Mouse (Mus musculus): ENCODE data around the gene Foxn1.
A peak's percentile ranks its signal among the peaks of the same experiment; 100 is the strongest.

Foxn1 gene

GRCm38 (mm10) chr11:78386508-78387043 is at the start of gene Foxn1:
Gene Foxn1, minus strand, starts transcription at chr11:78386558.
- peak in 1 of 2 experiments; percentile 47 for DNase-seq (ENCODE audit: low spot score in 2 of 2)

- DNase-seq (ENCODE audit: low spot score in 2 of 2), result peak in 1 of 2 experiments; percentile 13
Observed at GRCm38 (mm10) chr11:78435776-78436349, 49.5 kb upstream of the Foxn1 start.

DNA sequence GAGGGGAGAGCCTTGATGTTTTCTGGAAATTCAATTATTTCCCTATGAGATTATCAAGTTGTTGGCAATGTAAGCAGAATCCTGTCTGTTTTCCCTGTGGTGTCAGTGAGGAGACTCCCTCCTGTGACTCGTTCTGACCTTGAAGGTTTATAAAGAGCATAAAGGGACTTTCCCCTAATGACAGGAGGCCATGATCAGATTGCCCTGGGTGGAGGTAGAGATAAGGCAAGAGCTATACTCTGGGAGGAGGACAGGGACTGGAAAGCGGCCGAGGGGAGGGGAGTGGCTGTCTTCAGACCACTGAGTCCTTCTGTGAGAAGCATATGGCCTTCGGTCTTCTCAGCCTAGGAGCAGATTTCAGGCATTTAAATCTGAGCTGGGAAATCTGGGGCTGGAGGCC is 47.7 kb upstream of the Foxn1 start:
- no peak for DNase-seq (ENCODE audit: low spot score in 2 of 2)

GRCm38 (mm10) chr11:78431176-78431575 is 44.8 kb upstream of the Foxn1 start:
- no peak for DNase-seq (ENCODE audit: low spot score in 2 of 2)

DNA sequence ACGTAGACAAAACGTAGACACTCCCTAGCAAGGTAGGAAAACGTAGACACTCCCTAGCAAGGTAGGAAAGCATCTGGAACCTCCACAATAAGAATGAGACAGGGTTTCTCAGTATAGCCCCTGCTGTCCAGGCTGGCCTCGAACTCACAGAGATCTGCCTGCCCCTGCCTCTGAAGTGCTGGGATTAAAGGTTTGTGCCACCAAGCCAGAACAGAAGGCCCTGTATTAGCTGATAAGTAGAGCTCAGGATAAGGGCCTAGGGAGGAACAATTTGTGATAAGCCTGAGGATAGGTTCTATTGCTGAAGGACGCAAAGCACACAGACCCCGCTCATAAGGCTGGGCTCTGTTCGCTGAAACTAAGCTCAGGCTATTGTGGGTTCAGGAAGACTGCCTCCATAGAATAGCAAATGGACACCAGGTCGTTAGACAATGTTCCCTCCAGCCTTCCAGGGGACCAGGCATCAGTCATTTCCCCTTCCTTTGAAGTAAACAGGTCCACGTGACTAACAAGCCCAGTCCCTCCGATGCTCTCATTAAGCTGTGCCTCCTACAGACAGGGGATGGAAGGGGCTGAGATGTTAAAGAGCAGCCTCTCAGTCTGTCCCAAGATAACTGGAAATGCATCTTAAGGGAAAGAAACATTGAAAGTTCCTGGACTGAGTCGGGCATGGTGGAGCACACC is 44.0 kb upstream of the Foxn1 start:
- no peak for DNase-seq (ENCODE audit: low spot score in 2 of 2)

DNA sequence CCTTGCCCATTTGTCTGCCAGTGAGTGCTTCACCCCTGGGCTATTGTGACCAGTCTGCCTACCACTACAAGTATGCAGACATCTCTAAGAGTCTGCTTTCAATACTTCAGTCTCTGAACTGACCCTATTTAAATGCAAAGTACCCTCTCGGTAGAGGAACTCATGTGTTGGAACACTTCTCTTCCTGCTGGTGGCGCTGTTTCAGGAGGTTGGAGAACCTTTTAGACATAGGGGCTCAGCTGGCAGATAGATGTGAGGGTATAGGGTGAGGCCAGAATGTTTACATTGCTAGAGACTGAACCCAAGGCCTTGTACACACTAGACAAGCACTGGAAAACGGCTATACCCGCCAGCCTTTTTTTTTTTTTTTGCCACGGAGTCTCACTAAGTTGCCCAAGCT is 42.0 kb upstream of the Foxn1 start:
- no peak for DNase-seq (ENCODE audit: low spot score in 2 of 2)

DNA sequence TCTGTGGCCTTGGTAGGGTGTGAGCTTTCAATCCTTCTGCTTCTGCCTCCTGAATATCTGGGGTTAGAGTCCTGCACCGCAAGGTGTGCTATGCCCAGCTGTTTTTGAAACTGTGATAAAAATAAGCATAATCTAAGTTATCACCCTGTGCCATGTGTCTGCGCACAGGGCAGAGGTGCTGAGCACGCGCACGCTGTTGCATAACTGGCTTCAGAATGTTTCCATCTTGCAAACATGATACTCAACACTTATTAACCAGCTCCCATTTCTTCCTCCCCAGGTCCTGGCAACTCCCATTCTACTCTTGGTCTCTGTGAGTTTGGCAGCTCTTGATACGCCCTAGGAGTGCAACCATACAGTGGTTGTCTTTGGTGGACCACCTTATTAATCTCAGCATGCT is 41.3 kb upstream of the Foxn1 start:
- DNase-seq (ENCODE audit: low spot score in 2 of 2), result no peak

DNA sequence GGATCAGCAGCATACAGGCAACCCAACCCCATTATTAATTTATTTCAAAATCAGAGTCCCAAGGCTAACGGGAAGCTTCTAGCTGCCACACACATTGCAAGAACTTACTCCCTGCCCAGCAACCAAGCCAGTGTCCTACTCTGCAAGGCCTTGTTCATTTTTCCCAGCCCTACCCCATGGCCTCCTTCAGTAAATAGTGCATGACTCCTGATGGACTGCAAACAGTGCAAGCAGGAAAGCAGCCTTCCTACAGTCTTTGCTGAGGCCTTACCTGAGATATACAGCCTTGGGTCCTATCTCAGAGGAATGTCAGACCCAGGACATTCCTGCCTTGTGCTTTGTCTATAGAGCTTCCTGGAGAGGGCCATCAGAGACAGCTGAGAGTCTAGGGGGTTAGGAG is 39.2 kb upstream of the Foxn1 start:
- DNase-seq (ENCODE audit: low spot score in 2 of 2), result no peak

- DNase-seq (ENCODE audit: low spot score in 2 of 2), result peak in 1 of 2 experiments; percentile 30
Observed at GRCm38 (mm10) chr11:78424352-78424751, 38.0 kb upstream of the Foxn1 start.

DNA sequence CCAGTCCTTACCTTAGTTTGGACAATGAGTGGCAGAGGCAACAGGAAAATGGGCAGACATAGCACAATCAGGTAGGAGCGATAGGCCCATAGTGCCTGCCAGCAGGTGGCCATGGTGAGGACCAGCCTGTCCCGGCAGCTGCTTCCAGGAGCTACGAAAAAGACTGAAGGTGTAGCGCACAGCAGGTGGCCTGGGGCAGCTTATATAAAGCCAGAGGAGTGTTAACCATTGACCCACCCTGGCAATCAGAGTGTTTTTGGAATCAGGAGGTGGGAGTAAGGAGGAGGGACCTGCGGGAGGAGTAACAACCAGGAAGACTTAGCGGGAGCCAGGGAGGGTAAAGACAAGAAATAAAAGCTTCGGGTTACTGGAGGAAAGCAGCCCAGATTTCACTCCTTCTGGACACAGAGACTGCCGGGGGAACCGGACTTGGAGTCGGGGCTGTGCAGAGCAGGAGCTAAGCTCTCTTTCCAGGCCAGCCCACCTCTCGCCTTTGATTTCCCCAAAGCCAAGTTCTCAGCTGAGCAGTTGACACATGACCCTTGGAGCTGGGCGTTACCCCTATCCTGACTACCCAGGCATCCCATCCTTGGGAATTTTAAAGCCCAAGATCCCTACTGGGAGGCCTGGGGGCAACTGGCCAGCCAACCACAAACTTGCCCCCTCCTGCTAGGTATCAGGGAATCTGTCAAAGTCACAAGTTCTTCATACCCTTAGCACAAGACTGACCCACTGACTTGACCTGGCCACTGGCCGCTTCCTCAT is 35.9 kb upstream of the Foxn1 start, which contains the start of gene Slc13a2:
TSS of gene Slc13a2 (minus strand) at position 163 of the 765 bp plus-strand sequence.
- no peak for DNase-seq (ENCODE audit: low spot score in 2 of 2)

DNA sequence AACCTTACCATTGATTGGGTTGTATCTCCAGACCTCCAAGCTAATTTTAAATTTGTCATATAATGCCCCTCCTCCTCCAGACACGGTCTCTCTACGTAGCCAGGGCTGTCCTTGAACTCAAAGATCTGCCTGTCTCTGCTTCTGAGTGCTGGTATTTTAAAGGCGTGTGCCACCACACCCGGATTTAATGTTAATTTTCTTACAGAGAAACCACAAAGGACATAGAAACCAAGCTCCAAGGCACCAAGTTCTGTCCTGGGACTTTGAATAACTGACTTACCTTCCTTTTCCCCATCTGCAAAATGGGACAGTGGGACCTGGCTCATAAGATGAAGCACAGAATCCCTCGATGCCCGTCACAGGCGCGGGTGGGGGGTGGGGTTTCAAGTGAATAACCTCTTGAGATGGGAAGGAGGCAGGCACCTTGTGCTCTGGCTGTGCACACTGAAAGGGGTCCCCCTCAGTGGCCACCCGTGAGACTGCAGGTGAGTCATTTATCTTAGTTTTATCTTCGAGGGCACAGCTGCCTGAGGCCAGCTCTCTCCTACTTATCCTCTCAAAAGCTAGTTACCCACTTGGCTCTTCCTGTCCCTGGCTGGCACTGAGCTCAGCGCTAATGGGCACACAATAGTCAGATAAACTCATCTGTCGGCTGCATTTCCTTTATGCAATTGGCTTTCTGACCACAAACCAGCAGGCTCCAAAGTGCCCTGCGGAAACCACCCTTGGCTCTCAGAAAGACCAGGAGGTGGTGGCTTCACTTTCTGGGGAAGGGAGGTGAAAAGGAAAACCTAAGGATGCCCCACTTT is 35.0 kb upstream of the Foxn1 start:
- no peak for DNase-seq (ENCODE audit: low spot score in 2 of 2)

GRCm38 (mm10) chr11:78420263-78420889 is 34.0 kb upstream of the Foxn1 start:
- no peak for DNase-seq (ENCODE audit: low spot score in 2 of 2)

GRCm38 (mm10) chr11:78416854-78417253 is 30.5 kb upstream of the Foxn1 start:
- DNase-seq (ENCODE audit: low spot score in 2 of 2), result no peak

DNA sequence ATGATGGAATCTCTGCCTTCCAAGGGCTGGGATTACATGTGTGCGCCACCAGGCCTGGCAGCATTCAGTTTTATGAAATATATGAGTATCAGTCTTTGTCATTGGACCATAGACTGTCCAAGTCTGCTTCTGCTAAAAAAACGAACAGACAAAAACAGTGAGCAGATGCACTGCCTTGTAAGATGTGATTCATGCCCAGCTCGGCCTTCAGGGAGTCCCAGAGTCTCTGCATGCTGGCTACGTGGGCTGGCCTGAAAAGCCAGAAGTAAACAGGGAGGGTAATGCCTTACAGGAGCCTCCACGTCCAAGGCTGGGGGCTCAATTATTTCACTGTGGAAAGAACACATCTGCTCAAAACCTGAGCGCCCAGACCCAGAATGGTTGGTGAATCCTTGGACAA is 26.5 kb upstream of the Foxn1 start:
- no peak for DNase-seq (ENCODE audit: low spot score in 2 of 2)

GRCm38 (mm10) chr11:78412324-78412850 is 26.0 kb upstream of the Foxn1 start:
- no peak for DNase-seq (ENCODE audit: low spot score in 2 of 2)

DNA sequence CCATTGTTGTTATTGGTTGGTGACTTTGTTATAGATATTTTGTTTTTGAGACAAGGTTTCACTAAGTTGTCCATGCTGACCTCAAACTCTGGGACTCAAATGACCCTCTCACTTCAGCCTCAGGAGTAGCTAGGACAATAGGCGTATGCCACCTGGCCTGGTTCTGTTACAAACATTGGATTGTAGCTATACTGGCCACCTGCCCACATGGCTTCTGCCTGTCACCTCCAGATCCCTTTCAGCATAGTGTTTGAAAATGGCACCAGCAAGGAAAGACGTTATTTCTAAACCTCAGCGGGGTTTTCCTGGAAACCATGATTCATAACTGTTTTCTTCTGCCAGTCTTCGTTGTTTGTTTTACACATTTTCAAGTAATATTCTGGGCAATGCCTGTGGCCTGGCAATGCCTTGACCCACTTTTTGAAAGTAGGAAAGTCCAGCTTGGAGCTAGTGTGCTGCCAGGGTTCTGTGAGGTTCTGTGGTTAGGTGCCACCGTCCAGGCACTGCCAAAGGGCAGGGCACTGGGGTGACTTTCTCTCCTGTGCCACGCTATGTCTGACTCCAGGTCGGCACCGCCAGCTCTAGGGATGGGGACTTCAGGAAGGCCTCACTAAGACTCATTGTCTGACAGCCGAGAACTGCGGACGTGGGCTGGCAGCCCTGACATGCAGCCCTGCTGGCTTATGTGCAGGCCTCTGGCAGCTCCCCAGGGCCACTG is 25.4 kb upstream of the Foxn1 start:
- peak in 1 of 2 experiments; percentile 15 for DNase-seq (ENCODE audit: low spot score in 2 of 2)

DNA sequence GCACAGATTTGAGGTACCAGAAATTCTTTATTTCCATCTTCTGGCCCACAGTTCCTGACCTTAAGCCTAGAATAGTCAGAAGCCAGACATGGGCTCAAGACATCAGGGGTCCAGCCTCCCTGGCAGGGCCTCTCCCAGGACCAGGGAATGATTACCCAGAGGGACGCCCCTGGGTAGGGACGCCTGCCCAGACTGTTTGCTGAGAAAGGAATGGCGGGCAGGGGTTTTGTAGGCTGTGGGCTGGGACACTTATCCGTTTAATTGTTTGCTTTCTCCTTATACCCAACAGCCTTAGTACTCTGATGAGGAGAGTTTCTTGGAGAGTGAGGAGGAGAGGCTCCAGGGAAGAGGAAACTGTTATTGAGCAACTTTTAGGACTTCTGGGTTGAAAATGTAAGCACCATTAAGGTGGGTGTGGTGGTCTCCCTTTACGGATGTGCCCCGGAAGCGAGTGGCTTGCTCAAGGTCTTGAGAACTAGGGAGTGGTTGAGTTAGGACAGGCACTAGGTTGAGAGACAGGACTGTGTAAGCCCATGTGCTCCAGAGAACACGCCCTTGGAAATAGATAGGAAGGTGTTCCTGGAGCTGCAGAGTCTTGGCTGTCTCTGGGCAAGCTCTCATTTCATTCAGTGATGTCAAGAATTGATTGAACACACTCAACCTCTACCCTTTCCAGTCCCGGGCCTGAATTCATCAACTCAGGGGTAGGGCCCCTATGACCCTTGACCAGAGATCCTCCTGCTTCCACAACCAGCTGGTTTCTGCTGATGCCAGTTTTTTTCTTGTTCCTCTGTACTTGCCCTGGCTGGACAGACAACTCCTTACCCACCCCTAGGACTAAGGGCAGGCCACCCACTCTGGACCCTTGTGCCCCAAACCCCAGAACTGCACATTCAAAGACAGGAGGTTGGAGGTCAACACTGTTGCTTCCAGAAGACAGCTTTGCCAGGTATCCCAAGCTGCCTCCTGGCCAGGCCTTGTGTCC is 22.2 kb upstream of the Foxn1 start:
- no peak for DNase-seq (ENCODE audit: low spot score in 2 of 2)

- DNase-seq (ENCODE audit: low spot score in 2 of 2), result no peak
Observed at GRCm38 (mm10) chr11:78402062-78402461, 15.7 kb upstream of the Foxn1 start.

DNA sequence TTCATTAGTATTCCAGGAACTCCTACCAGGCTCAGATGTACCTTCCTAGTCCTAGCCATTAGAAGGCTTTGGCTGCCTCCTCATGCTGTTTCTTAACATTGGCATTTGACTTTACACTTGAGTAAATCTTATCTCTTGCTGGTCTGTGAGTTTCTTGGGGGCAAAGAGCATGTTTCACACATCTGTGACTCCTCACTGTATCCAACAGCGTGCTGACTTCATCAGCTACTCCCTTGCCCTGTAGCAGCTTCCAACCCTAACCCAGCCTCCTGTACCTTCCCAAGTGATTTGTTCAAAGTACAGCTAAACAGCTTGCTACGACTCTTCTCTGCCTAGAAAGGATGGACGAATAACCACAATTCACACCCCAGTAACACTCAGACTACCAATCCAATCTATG is 15.1 kb upstream of the Foxn1 start:
- no peak for DNase-seq (ENCODE audit: low spot score in 2 of 2)

Measured in urinary bladder, postnatal 36 days (tissue).